Mouse (Mus musculus) embryonic facial prominence, embryonic 12.5 days (tissue): ENCODE results near the gene Srp54b. TPM values are rescaled to one million over a fixed set of nuclear protein-coding genes. Genes with fewer than 3 reads are reported as not detected.
A peak's percentile ranks its signal among the peaks of the same experiment; 100 is the strongest.
"Not testable (repeated sequence)": the region's sequence is repeated elsewhere in the genome, so short reads cannot be mapped to it uniquely, and the experiment has no call there.

Source experiments
- ATAC-seq: fragments of 200-750 bp; cut with Nextera tagmentation; 2 replicates; pipeline ENCODE4 v1.8.0; 2017; ENCODE audit not compliant: insufficient number of reproducible peaks, insufficient read depth, low FRiP score, low TSS enrichment
- H3K27ac ChIP-seq: fragments of 300-500 bp; sonication (generic); 2 replicates; pipeline ENCODE4 v1.5.1; 2016; ENCODE audit warnings: mild to moderate bottlenecking
- H3K27me3 ChIP-seq: fragments of 300-500 bp; sonication (generic); 2 replicates; pipeline ENCODE4 v1.6.1; 2016; ENCODE audit warnings: mild to moderate bottlenecking, moderate library complexity
- H3K36me3 ChIP-seq: fragments of 300-500 bp; sonication (generic); 2 replicates; pipeline ENCODE4 v1.6.1; 2016; ENCODE audit warnings: mild to moderate bottlenecking
- H3K4me1 ChIP-seq: fragments of 300-500 bp; sonication (generic); 2 replicates; pipeline ENCODE4 v1.6.1; 2016
- H3K4me2 ChIP-seq: fragments of 300-500 bp; sonication (generic); replicated peaks from 2 replicates; pipeline ENCODE4 v1.6.1; 2016; ENCODE audit warnings: mild to moderate bottlenecking, moderate library complexity
- H3K4me3 ChIP-seq: fragments of 300-500 bp; sonication (generic); 2 replicates; pipeline ENCODE4 v1.5.1; 2016; ENCODE audit warnings: mild to moderate bottlenecking
- H3K9ac ChIP-seq: fragments of 300-500 bp; sonication (generic); 2 replicates; pipeline ENCODE4 v1.6.1; 2016; ENCODE audit warnings: mild to moderate bottlenecking, moderate library complexity
- H3K9me3 ChIP-seq: fragments of 300-500 bp; sonication (generic); 2 replicates; pipeline ENCODE4 v1.6.1; 2016; ENCODE audit warnings: mild to moderate bottlenecking, moderate library complexity
- WGBS: fragments of 180-500 bp; shearing (Covaris S2); methylation state at CpG from one replicate; pipeline ENCODE4 v1.1.7; 2016; 5-methylcytosine and 5-hydroxymethylcytosine counted together
- polyA plus RNA-seq: library from polyadenylated mRNA; unstranded; fragments of >200 nt; fragmentation: Nextera tagmentation; extraction: Ambion mirVana; gene quantifications from 2 replicates; pipeline ENCODE4 v1.2.1, GENCODE M21; 2016

The Srp54b gene
- polyA plus RNA-seq, 1 experiment from 2014 or later, result 64.4 TPM

DNA sequence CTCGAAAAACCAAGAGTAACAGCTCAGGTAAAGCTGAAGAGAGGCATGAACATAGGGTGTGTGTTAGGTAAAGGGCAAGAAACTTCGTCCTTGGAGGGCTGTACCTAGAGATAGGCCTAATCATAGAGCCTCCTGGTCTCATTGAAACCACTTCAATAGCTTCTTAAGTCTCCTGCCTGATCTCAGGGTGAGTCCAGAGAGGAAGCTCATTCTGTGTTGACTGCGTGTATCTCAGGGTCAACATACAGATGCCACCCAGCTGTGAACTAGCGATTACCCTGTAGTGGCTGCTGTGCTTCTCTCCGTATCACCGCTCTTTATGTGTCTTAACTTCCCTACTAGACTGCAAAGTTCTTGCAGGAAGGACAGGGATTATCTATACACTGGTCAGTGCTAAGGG, 58.0 kb downstream of the Srp54b start:
- not testable (repeated sequence) for H3K27me3 ChIP-seq, H3K4me2 ChIP-seq, H3K9me3 ChIP-seq, H3K4me3 ChIP-seq, H3K4me1 ChIP-seq, H3K9ac ChIP-seq, H3K27ac ChIP-seq, ATAC-seq, H3K36me3 ChIP-seq
- WGBS, result no CpG with 5 or more reads among the region's 6 CpGs

DNA sequence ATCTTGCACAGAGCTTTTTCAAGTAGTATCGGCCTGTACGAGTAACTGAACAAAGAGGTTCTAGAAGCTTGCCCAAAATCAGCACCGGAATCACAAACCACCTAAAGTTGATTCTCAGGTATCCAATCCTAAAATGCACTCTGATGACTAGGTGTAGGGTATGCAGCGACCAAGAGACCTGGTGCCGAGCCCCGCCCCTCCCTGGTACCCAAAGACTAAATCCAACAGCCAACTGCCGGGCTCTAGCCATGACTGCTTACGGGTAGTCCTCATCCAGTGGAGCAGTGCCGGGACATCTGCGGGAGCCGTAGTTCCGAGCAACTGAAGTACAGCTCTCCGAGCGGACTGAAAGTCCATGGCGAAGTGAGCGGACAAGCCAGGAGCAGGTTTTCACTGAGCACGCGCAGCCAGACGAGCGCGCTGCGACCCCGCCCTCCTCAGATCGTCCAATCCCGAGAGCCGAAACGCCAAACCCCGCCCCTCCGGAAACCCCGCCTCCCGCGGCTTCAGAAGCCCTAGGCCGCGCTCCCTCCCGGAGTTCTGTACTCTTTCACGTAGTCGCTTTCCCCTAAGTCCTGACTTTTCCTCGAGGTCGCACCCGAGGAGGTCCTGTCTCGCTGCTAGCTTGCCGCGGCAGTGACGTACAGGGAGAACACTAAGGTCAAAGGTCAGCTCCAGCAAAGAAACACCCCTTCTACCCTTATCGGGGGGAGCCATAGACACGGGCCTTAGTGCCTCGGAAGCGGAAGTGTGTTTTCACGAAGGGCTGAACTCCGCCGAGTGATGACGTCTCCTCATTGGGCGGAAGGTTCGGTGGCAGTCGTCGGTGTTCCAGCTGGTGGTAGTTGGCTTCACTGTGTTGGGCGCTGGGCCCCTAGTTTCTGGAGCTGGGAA, 75.0 kb downstream of the Srp54b start, which contains the start of gene Srp54c:
TSS of gene Srp54c (plus strand) at position 543 of the 894 bp plus-strand sequence.
- H3K4me2 ChIP-seq, H3K27me3 ChIP-seq, H3K27ac ChIP-seq, H3K4me1 ChIP-seq, H3K9ac ChIP-seq, H3K36me3 ChIP-seq, H3K9me3 ChIP-seq: not testable (repeated sequence)
- ATAC-seq, result peak; percentile 98
- H3K4me3 ChIP-seq, result peak within 1 kb of the TSS; percentile 38
- no CpG with 5 or more reads among the region's 57 CpGs for WGBS

DNA sequence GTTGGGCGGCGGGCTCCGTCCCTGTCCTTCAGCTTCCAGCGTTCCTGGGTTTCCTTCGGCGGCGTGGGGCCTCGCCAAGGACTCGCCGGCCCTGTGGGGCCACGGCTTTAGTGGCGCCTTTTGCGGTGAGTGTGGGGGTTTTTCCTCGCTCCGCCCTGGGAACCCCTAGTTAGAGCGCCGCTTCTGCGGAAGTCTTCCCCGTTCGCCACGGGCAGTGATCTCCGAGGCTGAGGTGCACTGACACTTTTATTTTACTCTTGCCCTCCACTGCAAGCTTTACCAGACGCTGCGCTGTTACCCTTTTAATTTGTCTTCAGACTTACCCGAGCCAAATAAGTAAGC, 75.6 kb downstream of the Srp54b start:
- not testable (repeated sequence) for H3K27ac ChIP-seq, H3K4me2 ChIP-seq, H3K9ac ChIP-seq, ATAC-seq, H3K36me3 ChIP-seq, H3K9me3 ChIP-seq, H3K27me3 ChIP-seq, H3K4me1 ChIP-seq
- WGBS, result 0% methylated on average over 13 of the region's 25 CpGs
- peak overlapping the region; percentile 38 for H3K4me3 ChIP-seq

Other genes with a start within 250 kb of the Srp54b start
- gene Gm20403, start 168.6 kb upstream of the Srp54b start, polyA plus RNA-seq, result not detected in 2 replicates
- gene Baz1a, start 140.8 kb upstream of the Srp54b start, polyA plus RNA-seq, result 28.8 and 34.3 TPM in 2 replicates
- gene 2700097O09Rik, start 75.0 kb upstream of the Srp54b start, polyA plus RNA-seq, result 40.8 and 46.7 TPM in 2 replicates
- 157 and 179 TPM in 2 replicates for gene Srp54a, start 74.8 kb upstream of the Srp54b start, polyA plus RNA-seq
- gene Fam177a, start 30.6 kb upstream of the Srp54b start, polyA plus RNA-seq, result 19.5 and 24.4 TPM in 2 replicates
- 6.2 TPM in 1 of 2 replicates, not detected in the other for gene 1700047I17Rik2, start 44.5 kb downstream of the Srp54b start, polyA plus RNA-seq
- 73.0 and 74.5 TPM in 2 replicates for gene Srp54c, start 75.1 kb downstream of the Srp54b start, polyA plus RNA-seq
- 15.4 and 16.0 TPM in 2 replicates for gene 1110008L16Rik, start 144.5 kb downstream of the Srp54b start, polyA plus RNA-seq
- 20.7 and 22.1 TPM in 2 replicates for gene Ppp2r3c, start 147.9 kb downstream of the Srp54b start, polyA plus RNA-seq
- gene Psma6, start 229.1 kb downstream of the Srp54b start, polyA plus RNA-seq, result 435 and 447 TPM in 2 replicates